Mouse (Mus musculus) lung, adult 2 months (tissue): ENCODE data around the gene Dram1.

Experiments
- CTCF ChIP-seq: fragments of 200-500 bp; IDR thresholded peaks from 2 replicates; pipeline ENCODE4 v1.5.1; 2011; ENCODE audit warnings: mild to moderate bottlenecking, low read length, control low read depth; ENCODE audit not compliant: insufficient read depth
- POLR2A ChIP-seq: fragments of 200-500 bp; IDR thresholded peaks from 2 replicates; pipeline ENCODE4 v1.6.1; 2011; ENCODE audit warnings: low read depth, mild to moderate bottlenecking, control low read depth, low read length, borderline replicate concordance; ENCODE audit errors: extremely low read depth

DNA sequence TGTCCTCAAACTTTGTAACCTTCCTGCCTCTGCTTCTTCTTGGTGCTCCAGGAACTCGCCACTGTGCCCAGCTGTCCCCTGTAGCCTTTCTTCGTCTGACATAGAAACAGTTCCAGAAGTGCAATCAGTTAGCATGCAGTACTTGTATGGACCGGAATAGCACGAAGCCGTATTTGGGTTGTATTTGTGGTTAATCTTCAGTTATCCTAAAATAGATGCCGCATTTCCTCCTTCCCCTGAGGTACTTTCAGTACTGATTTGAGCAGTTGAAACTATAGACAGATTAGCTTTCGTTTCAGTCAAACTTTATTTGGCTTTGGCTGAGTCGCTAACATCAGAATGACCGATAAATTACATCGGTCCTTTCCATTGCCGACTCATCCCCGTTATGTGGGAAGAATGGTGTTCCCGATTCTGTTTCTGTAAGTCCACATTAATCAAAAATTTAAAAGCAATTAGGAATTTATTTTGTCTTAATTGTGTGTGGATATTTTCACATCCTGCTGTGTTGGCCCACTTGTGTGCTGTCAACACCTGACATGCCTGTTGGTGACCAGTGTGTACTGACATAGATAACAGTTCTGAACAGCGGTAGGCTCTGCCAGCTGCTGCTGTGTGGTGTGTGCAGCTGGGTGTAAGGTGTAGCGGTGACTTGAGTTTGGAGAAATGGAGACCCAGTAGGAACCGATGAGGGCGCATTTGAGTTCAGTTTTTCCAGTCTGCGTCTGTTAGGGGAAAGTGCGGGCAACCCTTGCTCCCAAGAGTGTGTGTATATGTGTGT is 42.0 kb upstream of the Dram1 start:
- TF ChIP-seq CTCF (no peak), POLR2A (no peak)
